Mouse (Mus musculus): ENCODE measurements around the gene Vdr. TPM values are rescaled to one million over a fixed set of nuclear protein-coding genes. Genes with fewer than 3 reads are reported as not detected.

Vdr gene
- polyA plus RNA-seq, 1 experiment from 2014 or later: 1.0 TPM

- 23% methylated on average over 9 of the region's 9 CpGs for WGBS
- H3K27me3 ChIP-seq (ENCODE audit: low read depth, poor library complexity, severe bottlenecking): peaks cover 24% of the 10 kb centered on the region
- peaks cover 20% of the 10 kb centered on the region for H3K4me1 ChIP-seq
- H3K27ac ChIP-seq (replicated peaks): peak overlapping the region; percentile 47; the same call in 1 of the 2 replicates
- no peaks in the 10 kb centered on the region for H3K9me3 ChIP-seq (replicated peaks)
- H3K36me3 ChIP-seq: no peaks in the 10 kb centered on the region
- H3K4me3 ChIP-seq: peak overlapping the region; percentile 34
- peak; percentile 66 for DNase-seq (ENCODE audit: low spot score)
Observed at GRCm38 (mm10) chr15:97914331-97914747, 3.9 kb upstream of the Vdr start.

GRCm38 (mm10) chr15:97907801-97908751, 2.4 kb downstream of the Vdr start:
- Histone ChIP-seq H3K27me3 (ENCODE audit: low read depth, poor library complexity, severe bottlenecking) (peaks cover 81% of the 10 kb centered on the region), H3K4me3 (peak overlapping the region; percentile 62), H3K4me1 (peaks cover 28% of the 10 kb centered on the region), H3K9me3 (replicated peaks) (no peaks in the 10 kb centered on the region), H3K27ac (replicated peaks) (no peak overlapping the region), H3K36me3 (no peaks in the 10 kb centered on the region)
- WGBS: 2% methylated on average over 59 of the region's 59 CpGs
- DNase-seq (ENCODE audit: low spot score): peak; percentile 74

GRCm38 (mm10) chr15:97907202-97907601, 3.2 kb downstream of the Vdr start:
- H3K9me3 ChIP-seq (replicated peaks): no peaks in the 10 kb centered on the region
- H3K27ac ChIP-seq (replicated peaks): no peak overlapping the region
- peaks cover 81% of the 10 kb centered on the region for H3K27me3 ChIP-seq (ENCODE audit: low read depth, poor library complexity, severe bottlenecking)
- H3K36me3 ChIP-seq: no peaks in the 10 kb centered on the region
- H3K4me1 ChIP-seq: peaks cover 28% of the 10 kb centered on the region
- 51% methylated on average over 5 of the region's 5 CpGs for WGBS
- no peak for DNase-seq (ENCODE audit: low spot score)
- H3K4me3 ChIP-seq: peak overlapping the region; percentile 62

GRCm38 (mm10) chr15:97905281-97905680, 5.1 kb downstream of the Vdr start:
- no peak overlapping the region for H3K4me3 ChIP-seq
- H3K4me1 ChIP-seq: peaks cover 28% of the 10 kb centered on the region
- DNase-seq (ENCODE audit: low spot score): no peak
- H3K27me3 ChIP-seq (ENCODE audit: low read depth, poor library complexity, severe bottlenecking): peaks cover 66% of the 10 kb centered on the region
- no peaks in the 10 kb centered on the region for H3K9me3 ChIP-seq (replicated peaks)
- no peaks in the 10 kb centered on the region for H3K36me3 ChIP-seq
- 75% methylated on average over 6 of the region's 6 CpGs for WGBS
- H3K27ac ChIP-seq (replicated peaks): no peak overlapping the region

- Histone ChIP-seq H3K9me3 (replicated peaks) (no peaks in the 10 kb centered on the region), H3K36me3 (no peaks in the 10 kb centered on the region), H3K4me1 (peaks cover 34% of the 10 kb centered on the region), H3K4me3 (no peak overlapping the region), H3K27me3 (ENCODE audit: low read depth, poor library complexity, severe bottlenecking) (peaks cover 58% of the 10 kb centered on the region), H3K27ac (replicated peaks) (no peak overlapping the region; the same call in 1 of the 2 replicates)
- no peak for DNase-seq (ENCODE audit: low spot score)
- 70% methylated on average over 11 of the region's 11 CpGs for WGBS
Observed at GRCm38 (mm10) chr15:97904339-97904991, 6.0 kb downstream of the Vdr start.

- Histone ChIP-seq H3K27ac (replicated peaks) (no peak overlapping the region), H3K27me3 (ENCODE audit: low read depth, poor library complexity, severe bottlenecking) (peaks cover 48% of the 10 kb centered on the region), H3K36me3 (no peaks in the 10 kb centered on the region), H3K9me3 (replicated peaks) (no peaks in the 10 kb centered on the region), H3K4me3 (no peak overlapping the region), H3K4me1 (peaks cover 28% of the 10 kb centered on the region)
- WGBS: 84% methylated on average over 15 of the region's 15 CpGs
- no peak for DNase-seq (ENCODE audit: low spot score)
Observed at GRCm38 (mm10) chr15:97903261-97904009, 7.0 kb downstream of the Vdr start.

- WGBS: 88% methylated on average over 9 of the region's 9 CpGs
- no peak overlapping the region for H3K4me3 ChIP-seq
- H3K27ac ChIP-seq (replicated peaks): no peak overlapping the region
- DNase-seq (ENCODE audit: low spot score): no peak
- H3K9me3 ChIP-seq (replicated peaks): no peaks in the 10 kb centered on the region
- peaks cover 14% of the 10 kb centered on the region for H3K4me1 ChIP-seq
- peaks cover 23% of the 10 kb centered on the region for H3K27me3 ChIP-seq (ENCODE audit: low read depth, poor library complexity, severe bottlenecking)
- no peaks in the 10 kb centered on the region for H3K36me3 ChIP-seq
Observed at GRCm38 (mm10) chr15:97900991-97901390, 9.4 kb downstream of the Vdr start.

- no peaks in the 10 kb centered on the region for H3K36me3 ChIP-seq
- peaks cover 18% of the 10 kb centered on the region for H3K27me3 ChIP-seq (ENCODE audit: low read depth, poor library complexity, severe bottlenecking)
- 87% methylated on average over 12 of the region's 12 CpGs for WGBS
- no peak overlapping the region for H3K4me3 ChIP-seq
- H3K27ac ChIP-seq (replicated peaks): no peak overlapping the region
- peaks cover 14% of the 10 kb centered on the region for H3K4me1 ChIP-seq
- DNase-seq (ENCODE audit: low spot score): no peak
- H3K9me3 ChIP-seq (replicated peaks): no peaks in the 10 kb centered on the region
Observed at GRCm38 (mm10) chr15:97900336-97900912, 10.0 kb downstream of the Vdr start.

- no peak for DNase-seq (ENCODE audit: low spot score)
- H3K27ac ChIP-seq (replicated peaks): no peak overlapping the region
- peaks cover 13% of the 10 kb centered on the region for H3K4me1 ChIP-seq
- no peak overlapping the region for H3K4me3 ChIP-seq
- H3K9me3 ChIP-seq (replicated peaks): no peaks in the 10 kb centered on the region
- H3K27me3 ChIP-seq (ENCODE audit: low read depth, poor library complexity, severe bottlenecking): peaks cover 11% of the 10 kb centered on the region; the same call in 1 of the 2 replicates
- H3K36me3 ChIP-seq: no peaks in the 10 kb centered on the region
- 84% methylated on average over 8 of the region's 8 CpGs for WGBS
Observed at GRCm38 (mm10) chr15:97899714-97900113, 10.7 kb downstream of the Vdr start.

- 88% methylated on average over 5 of the region's 5 CpGs for WGBS
- H3K9me3 ChIP-seq (replicated peaks): no peaks in the 10 kb centered on the region
- H3K27me3 ChIP-seq (ENCODE audit: low read depth, poor library complexity, severe bottlenecking): peaks cover 1% of the 10 kb centered on the region; the same call in 1 of the 2 replicates
- H3K36me3 ChIP-seq: no peaks in the 10 kb centered on the region
- no peak overlapping the region for H3K4me3 ChIP-seq
- 0 out of 2 replicates have a peak overlapping the region, but pooled peaks have one; percentile 38 for H3K27ac ChIP-seq (replicated peaks)
- H3K4me1 ChIP-seq: peaks cover 6% of the 10 kb centered on the region; the same call in 1 of the 2 replicates
- no peak for DNase-seq (ENCODE audit: low spot score)
Observed at GRCm38 (mm10) chr15:97898791-97899190, 11.6 kb downstream of the Vdr start.

GRCm38 (mm10) chr15:97896861-97897654, 13.4 kb downstream of the Vdr start:
- Histone ChIP-seq H3K4me1 (peaks cover 6% of the 10 kb centered on the region; the same call in 1 of the 2 replicates), H3K27ac (replicated peaks) (0 out of 2 replicates have a peak overlapping the region, but pooled peaks have one; percentile 3), H3K36me3 (no peaks in the 10 kb centered on the region), H3K9me3 (replicated peaks) (no peaks in the 10 kb centered on the region), H3K27me3 (ENCODE audit: low read depth, poor library complexity, severe bottlenecking) (no peaks in the 10 kb centered on the region), H3K4me3 (no peak overlapping the region)
- 88% methylated on average over 16 of the region's 16 CpGs for WGBS
- DNase-seq (ENCODE audit: low spot score): no peak

Data from midbrain, embryonic 10.5 days (tissue).